Comparison of ENCODE assay signal across 29 mouse cellular contexts in genomic region chr6:48720326-48720725, GRCm38 (mm10). TPM values are rescaled to one million over a fixed set of nuclear protein-coding genes. Genes with fewer than 3 reads are reported as not detected.
"Had no signal": no experiment of that assay in that cellular context is flagged by ENCODE, and none has a peak within 500 bp of the region (broad histone marks: within the 10 kb centered on the region; RNA-seq: fewer than 3 reads in every experiment).

No protein-coding gene starts in this region.

- H3K4me3 ChIP-seq: kidney, embryonic 15.5 days; layer of hippocampus, adult 2 months; limb, embryonic 10.5 days; limb, embryonic 13.5 days; liver, embryonic 12.5 days; liver, embryonic 15.5 days; lung, embryonic 15.5 days; megakaryocyte, embryonic 14.5 days; midbrain, embryonic 10.5 days; midbrain, embryonic 13.5 days; myocyte; neural tube, embryonic 13.5 days had no signal

- H3K27ac ChIP-seq: kidney, embryonic 15.5 days; layer of hippocampus, adult 2 months; limb, embryonic 10.5 days; limb, embryonic 13.5 days; liver, embryonic 12.5 days; liver, embryonic 15.5 days; lung, embryonic 15.5 days; midbrain, embryonic 10.5 days; midbrain, embryonic 13.5 days; neural tube, embryonic 13.5 days had no signal

- H3K4me2 ChIP-seq: kidney, embryonic 15.5 days; limb, embryonic 13.5 days; liver, embryonic 12.5 days; liver, embryonic 15.5 days; lung, embryonic 15.5 days; midbrain, embryonic 13.5 days; neural tube, embryonic 13.5 days had no signal

- H3K27me3 ChIP-seq: kidney, embryonic 15.5 days; limb, embryonic 13.5 days; liver, embryonic 12.5 days; liver, embryonic 15.5 days; lung, embryonic 15.5 days; midbrain, embryonic 13.5 days; neural tube, embryonic 13.5 days had no signal

- H3K4me1 ChIP-seq: limb, embryonic 10.5 days; liver, embryonic 12.5 days; liver, embryonic 15.5 days; lung, embryonic 15.5 days; neural tube, embryonic 13.5 days had no signal

- H3K9ac ChIP-seq: kidney, embryonic 15.5 days; limb, embryonic 13.5 days; liver, embryonic 12.5 days; liver, embryonic 15.5 days; lung, embryonic 15.5 days; midbrain, embryonic 13.5 days; neural tube, embryonic 13.5 days had no signal

- DNase-seq: kidney, adult 2 months; kidney, postnatal 14 days; kidney, postnatal 4 days; layer of hippocampus, adult 9-11 months; liver; lung, adult 18-20 months; lung, postnatal 10 days; lung, postnatal 36 days; retina, postnatal 1 day; right cerebral cortex, postnatal 25 days; thymus, adult 18-20 months; thymus, postnatal 36 days had no signal

- H3K9me3 ChIP-seq: kidney, embryonic 15.5 days; limb, embryonic 10.5 days; liver, embryonic 12.5 days; liver, embryonic 15.5 days; lung, embryonic 15.5 days; midbrain, embryonic 10.5 days; midbrain, embryonic 13.5 days; neural tube, embryonic 13.5 days had no signal

- ATAC-seq: liver, embryonic 12.5 days; midbrain, embryonic 13.5 days; midbrain, embryonic 16.5 days had no signal

- H3K36me3 ChIP-seq: kidney, embryonic 15.5 days; limb, embryonic 10.5 days; limb, embryonic 13.5 days; liver, embryonic 12.5 days; liver, embryonic 15.5 days; lung, embryonic 15.5 days; midbrain, embryonic 10.5 days; midbrain, embryonic 13.5 days; neural tube, embryonic 13.5 days had no signal

RNA-seq across cellular contexts. Expression of gene Gimap7, which starts 1.9 kb away (rescaled TPM):
- total RNA-seq: layer of hippocampus, adult 2 months; layer of hippocampus, postnatal 25 days; left cerebral cortex, adult 18-20 months; left cerebral cortex, postnatal 25 days had no signal
- polyA plus RNA-seq: kidney, embryonic 15.5 days; limb, embryonic 10.5 days; limb, embryonic 13.5 days; lung, embryonic 15.5 days; midbrain, embryonic 10.5 days; midbrain, embryonic 13.5 days; midbrain, embryonic 16.5 days; myocyte; neural tube, embryonic 13.5 days; testis, adult 2 months had no signal

RNA-seq across cellular contexts. Expression of gene Gm28053, which starts 1.9 kb away (rescaled TPM):
- total RNA-seq: layer of hippocampus, adult 2 months had no signal
- polyA plus RNA-seq: kidney, adult 2 months; liver, embryonic 15.5 days; midbrain, embryonic 13.5 days; myocyte; testis, adult 2 months had no signal

RNA-seq across cellular contexts. Expression of gene Gimap6, which starts 12.3 kb away (rescaled TPM):
- polyA plus RNA-seq: myocyte had no signal

RNA-seq across cellular contexts. Expression of gene Gimap1, which starts 18.5 kb away (rescaled TPM):
- polyA plus RNA-seq: myocyte had no signal

RNA-seq across cellular contexts. Expression of gene Gimap5, which starts 25.7 kb away (rescaled TPM):
- polyA plus RNA-seq: myocyte had no signal
